Comparison of ENCODE assay signal across 26 mouse cellular contexts in the genomic region with DNA sequence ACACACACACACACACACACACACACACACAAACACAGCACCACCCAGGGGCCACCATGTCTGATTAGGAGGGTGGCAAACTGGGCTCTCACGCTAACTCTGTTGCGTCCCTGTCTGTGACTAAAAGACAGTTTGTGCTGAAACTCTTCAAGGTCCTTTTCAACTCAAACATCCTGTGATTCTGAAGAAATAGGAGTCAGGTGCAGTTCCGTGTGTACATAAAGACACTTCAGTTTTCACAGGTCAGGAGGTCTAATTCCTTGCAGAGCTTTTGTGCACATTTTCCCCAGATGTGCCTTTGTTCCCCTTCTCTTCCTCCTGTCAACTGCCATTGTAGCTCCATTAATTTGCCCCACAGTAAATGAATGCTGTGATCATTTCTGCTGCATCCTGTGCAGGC. TPM values are rescaled to one million over a fixed set of nuclear protein-coding genes. Genes with fewer than 3 reads are reported as not detected.
"Had no signal": no experiment of that assay in that cellular context is flagged by ENCODE, and none has a peak within 500 bp of the region (broad histone marks: within the 10 kb centered on the region; RNA-seq: fewer than 3 reads in every experiment).

No protein-coding gene starts in this region.

- H3K4me1 ChIP-seq: liver, embryonic 13.5 days; midbrain, embryonic 10.5 days; neural tube, embryonic 12.5 days; neural tube, embryonic 15.5 days had no signal

- H3K36me3 ChIP-seq: liver, embryonic 13.5 days; midbrain, embryonic 10.5 days; neural tube, embryonic 12.5 days; neural tube, embryonic 15.5 days had no signal

- H3K27ac ChIP-seq: kidney, postnatal 0 days; left cerebral cortex, adult 2 months; liver, embryonic 13.5 days; macrophage; midbrain, embryonic 10.5 days; neural tube, embryonic 12.5 days; neural tube, embryonic 15.5 days; stomach, postnatal 0 days had no signal

- DNase-seq: kidney, adult 2 months; kidney, postnatal 36 days; layer of hippocampus, postnatal 36 days; liver, embryonic 13.5 days; lung, adult 2 months; midbrain, embryonic 14.5 days; right cerebral cortex, adult 18-20 months; right cerebral cortex, postnatal 14 days; right cerebral cortex, postnatal 4 days; thymus, adult 2 months; thymus, postnatal 14 days; thymus, postnatal 4 days had no signal

- H3K4me3 ChIP-seq: left cerebral cortex, adult 2 months; liver, embryonic 13.5 days; midbrain, embryonic 10.5 days; neural tube, embryonic 12.5 days; neural tube, embryonic 15.5 days had no signal

- H3K9me3 ChIP-seq: liver, embryonic 13.5 days; midbrain, embryonic 10.5 days; neural tube, embryonic 12.5 days; neural tube, embryonic 15.5 days had no signal

- H3K27me3 ChIP-seq: liver, embryonic 13.5 days; neural tube, embryonic 12.5 days; neural tube, embryonic 15.5 days had no signal

- H3K9ac ChIP-seq: liver, embryonic 13.5 days; neural tube, embryonic 12.5 days; neural tube, embryonic 15.5 days had no signal

- H3K4me2 ChIP-seq: liver, embryonic 13.5 days; neural tube, embryonic 12.5 days; neural tube, embryonic 15.5 days had no signal

RNA-seq across cellular contexts. Expression of a gene that starts 4.2 kb away (rescaled TPM):
- polyA plus RNA-seq: liver, adult 2 months; macrophage had no signal

RNA-seq across cellular contexts. Expression of a gene that starts 40.1 kb away (rescaled TPM):
- polyA plus RNA-seq: limb, embryonic 11.5 days; limb, embryonic 14.5 days; liver, adult 2 months; liver, embryonic 13.5 days; lung, adult 2 months; lung, embryonic 16.5 days; macrophage; midbrain, embryonic 10.5 days; midbrain, embryonic 14.5 days; neural tube, embryonic 12.5 days; neural tube, embryonic 15.5 days; stomach, embryonic 14.5 days; stomach, postnatal 0 days; thymus, adult 2 months had no signal

RNA-seq across cellular contexts. Expression of a gene that starts 43.8 kb away (rescaled TPM):
- polyA plus RNA-seq: kidney, embryonic 14.5 days; limb, embryonic 11.5 days; limb, embryonic 14.5 days; liver, adult 2 months; liver, embryonic 13.5 days; liver, embryonic 16.5 days; lung, adult 2 months; lung, embryonic 16.5 days; macrophage; midbrain, embryonic 10.5 days; midbrain, embryonic 14.5 days; neural tube, embryonic 12.5 days; neural tube, embryonic 15.5 days; stomach, postnatal 0 days; thymus, adult 2 months had no signal
